Mouse (Mus musculus) cerebellum, adult 2 months (tissue): Measurements from ENCODE around the gene Sycn. TPM values are rescaled to one million over a fixed set of nuclear protein-coding genes. Genes with fewer than 3 reads are reported as not detected.
"Not testable (repeated sequence)": the region's sequence is repeated elsewhere in the genome, so short reads cannot be mapped to it uniquely, and the experiment has no call there.

Experiments used
- DNase-seq, 2 experiments: peaks; one replicate each; pipeline ENCODE4 v3.0.0; 2021
- H3K27ac ChIP-seq: fragments of 200-500 bp; 2 replicates; pipeline ENCODE4 v1.5.1; 2012; ENCODE audit warnings: low read length, control low read depth, inconsistent platforms; ENCODE audit not compliant: insufficient read depth
- H3K27me3 ChIP-seq: fragments of 200-500 bp; 2 replicates; pipeline ENCODE4 v1.6.1; 2012; ENCODE audit warnings: inconsistent platforms, mild to moderate bottlenecking, low read length, moderate library complexity; ENCODE audit not compliant: control insufficient read depth, insufficient read depth
- H3K4me1 ChIP-seq: fragments of 200-500 bp; 2 replicates; pipeline ENCODE4 v1.6.1; 2011; ENCODE audit warnings: low read length; ENCODE audit not compliant: control insufficient read depth, insufficient read depth
- H3K4me3 ChIP-seq: fragments of 200-500 bp; replicated peaks from 2 replicates; pipeline ENCODE3; 2011; ENCODE audit warnings: mild to moderate bottlenecking, low read depth, low read length, control low read depth; ENCODE audit not compliant: insufficient read depth
- CTCF ChIP-seq: fragments of 200-500 bp; IDR thresholded peaks from 2 replicates; pipeline ENCODE4 v1.5.1; 2011; ENCODE audit warnings: low read depth, mild to moderate bottlenecking, control low read depth, low read length, moderate library complexity, borderline replicate concordance; ENCODE audit not compliant: insufficient read depth
- POLR2A ChIP-seq: fragments of 200-500 bp; IDR thresholded peaks from 2 replicates; pipeline ENCODE4 v1.6.1; 2011; ENCODE audit warnings: low read length, control low read depth, borderline replicate concordance; ENCODE audit not compliant: insufficient read depth
- WGBS: fragments of 180-500 bp; shearing (Covaris S2); methylation state at CpG from one replicate; pipeline ENCODE4 v1.1.7; 2018; 5-methylcytosine and 5-hydroxymethylcytosine counted together
- polyA plus RNA-seq: library from polyadenylated mRNA; depleted of rRNA; stranded (reverse); fragments of >200 nt; gene quantifications from 2 replicates; pipeline ENCODE4 v1.2.3, GENCODE M21; 2012

Sycn gene
- polyA plus RNA-seq, 1 experiment, result not detected

- peak; percentile 61 to 71 for DNase-seq
- TF ChIP-seq CTCF, result peak; percentile 58
- TF ChIP-seq POLR2A, result no peak
- Histone ChIP-seq H3K27me3 (no peaks in the 10 kb centered on the region), H3K27ac (no peak overlapping the region), H3K4me1 (no peaks in the 10 kb centered on the region), H3K4me3 (no peak overlapping the region)
- 10% methylated on average over 19 of the region's 19 CpGs for WGBS
These were observed 12.6 kb upstream of the Sycn start for GRCm38 (mm10) chr7:28527922-28528719.

GRCm38 (mm10) chr7:28532005-28532404, 8.7 kb upstream of the Sycn start:
- no peaks in the 10 kb centered on the region for H3K27me3 ChIP-seq
- H3K4me3 ChIP-seq, result no peak overlapping the region
- H3K4me1 ChIP-seq, result no peaks in the 10 kb centered on the region
- whole genome bisulfite sequencing, result 82% methylated on average over 8 of the region's 8 CpGs
- DNase-seq, result no peak
- H3K27ac ChIP-seq, result no peak overlapping the region
- no peak for TF ChIP-seq POLR2A
- TF ChIP-seq CTCF, result no peak

GRCm38 (mm10) chr7:28538886-28539285, 1.8 kb upstream of the Sycn start:
- DNase-seq, H3K27me3 ChIP-seq, H3K27ac ChIP-seq, H3K4me1 ChIP-seq, H3K4me3 ChIP-seq: not testable (repeated sequence)
- WGBS, result 96% methylated on average over 6 of the region's 6 CpGs

- Histone ChIP-seq H3K27ac (no peak overlapping the region), H3K4me1 (peaks cover 3% of the 10 kb centered on the region; the same call in 1 of the 2 replicates), H3K27me3 (peaks cover 9% of the 10 kb centered on the region; the same call in 1 of the 2 replicates), H3K4me3 (no peak overlapping the region)
- 10% methylated on average over 27 of the region's 27 CpGs for WGBS
- DNase-seq, result no peak
- TF ChIP-seq CTCF, result no peak
- TF ChIP-seq POLR2A, result no peak
These were observed 3.4 kb downstream of the Sycn start for GRCm38 (mm10) chr7:28544051-28544601.

- peaks cover 3% of the 10 kb centered on the region; the same call in 1 of the 2 replicates for H3K4me1 ChIP-seq
- TF ChIP-seq POLR2A, result no peak
- no peak for TF ChIP-seq CTCF
- H3K27ac ChIP-seq, result no peak overlapping the region
- no peak for DNase-seq
- 44% methylated on average over 14 of the region's 14 CpGs for WGBS
- H3K4me3 ChIP-seq, result no peak overlapping the region
- peaks cover 9% of the 10 kb centered on the region; the same call in 1 of the 2 replicates for H3K27me3 ChIP-seq
These were observed 4.6 kb downstream of the Sycn start for GRCm38 (mm10) chr7:28545048-28545890.

- TF ChIP-seq CTCF, result no peak
- TF ChIP-seq POLR2A, result no peak
- Histone ChIP-seq H3K4me1 (peaks cover 3% of the 10 kb centered on the region; the same call in 1 of the 2 replicates), H3K4me3 (no peak overlapping the region), H3K27ac (no peak overlapping the region), H3K27me3 (peaks cover 9% of the 10 kb centered on the region; the same call in 1 of the 2 replicates)
- 51% methylated on average over 7 of the region's 7 CpGs for WGBS
- DNase-seq, result no peak
These were observed 5.2 kb downstream of the Sycn start for GRCm38 (mm10) chr7:28545891-28546210.

- no peak for TF ChIP-seq CTCF
- no peak for TF ChIP-seq POLR2A
- WGBS, result 3% methylated on average over 22 of the region's 22 CpGs
- H3K27me3 ChIP-seq, result peaks cover 9% of the 10 kb centered on the region; the same call in 1 of the 2 replicates
- H3K4me1 ChIP-seq, result peaks cover 3% of the 10 kb centered on the region; the same call in 1 of the 2 replicates
- H3K4me3 ChIP-seq, result peak overlapping the region; percentile 13
- no peak overlapping the region for H3K27ac ChIP-seq
- no peak for DNase-seq
These were observed 6.0 kb downstream of the Sycn start for GRCm38 (mm10) chr7:28546649-28547048.
